ENCODE assay signal across 8 mouse cellular contexts in genomic region chr6:113442087-113442441, GRCm38 (mm10). TPM values are rescaled to one million over a fixed set of nuclear protein-coding genes. Genes with fewer than 3 reads are reported as not detected.
DNase-seq lines count a peak whose midpoint lies in the region; ATAC-seq and TF ChIP-seq lines count a peak whose summit lies in the region.

No protein-coding gene starts in this region.

- intact Hi-C loops in left cerebral cortex, adult 2 months (cut with DNase I), result loop anchor here (10.0 kb wide), 2 partner anchors 253 to 397 kb away; partner anchors contain the start of genes Tatdn2 and Thumpd3
- intact Hi-C loops in left cerebral cortex, postnatal 14 days (cut with DNase I), result no loop called here

- no peak for DNase-seq in left cerebral cortex, adult 2 months (ENCODE audit: extremely low spot score in 1 of 2, low spot score in 2 of 2)
- DNase-seq in left cerebral cortex, postnatal 14 days (ENCODE audit: low spot score in 2 of 2), result no peak
- no peak for DNase-seq in embryonic facial prominence, embryonic 11.5 days (ENCODE audit: low spot score)
- no peak for DNase-seq in hindbrain, postnatal 0 days (ENCODE audit: low spot score)
- no peak for DNase-seq in layer of hippocampus, adult 8-10 months (ENCODE audit: low spot score in 2 of 2)
- no peak for DNase-seq in left cerebral cortex, adult 9 months (ENCODE audit: low spot score in 2 of 2)
- DNase-seq in right cerebral cortex, postnatal 14 days, result no peak

- TF ChIP-seq CTCF in left cerebral cortex, adult 2 months (IDR thresholded peaks at IDR 0.05), result no peak
- TF ChIP-seq CTCF in hindbrain, postnatal 0 days (IDR thresholded peaks at IDR 0.05; ENCODE audit: low read depth), result no peak

- peaks cover 2% of the 10 kb centered on the region for H3K36me3 ChIP-seq in embryonic facial prominence, embryonic 11.5 days (replicated peaks; ENCODE audit: control insufficient read depth, insufficient read depth, low read depth, low read length)
- H3K36me3 ChIP-seq in hindbrain, postnatal 0 days (ENCODE audit: insufficient read depth, low read length), result peaks cover 3% of the 10 kb centered on the region; the same call in 1 of the 2 replicates
- peaks cover 9% of the 10 kb centered on the region for H3K36me3 ChIP-seq in neural tube, embryonic 12.5 days

- ATAC-seq in embryonic facial prominence, embryonic 11.5 days (replicated peaks; ENCODE audit: insufficient number of reproducible peaks, low FRiP score, low TSS enrichment, low read depth), result peak; percentile 10; the same call in 1 of the 2 replicates
- ATAC-seq in hindbrain, postnatal 0 days, result peak; percentile 28; the same call in 1 of the 2 replicates
- ATAC-seq in neural tube, embryonic 12.5 days (ENCODE audit: low FRiP score, low read depth), result peak; percentile 55

- 41% methylated on average over 9 of the region's 9 CpGs for WGBS in embryonic facial prominence, embryonic 11.5 days
- 38% methylated on average over 9 of the region's 9 CpGs for WGBS in hindbrain, postnatal 0 days
- WGBS in neural tube, embryonic 12.5 days, result 43% methylated on average over 9 of the region's 9 CpGs

- peak overlapping the region; percentile 91 for H3K27ac ChIP-seq in left cerebral cortex, adult 2 months
- no peak overlapping the region for H3K27ac ChIP-seq in embryonic facial prominence, embryonic 11.5 days (replicated peaks; ENCODE audit: low read depth, low read length)
- peak overlapping the region; percentile 80 for H3K27ac ChIP-seq in hindbrain, postnatal 0 days
- no peak overlapping the region for H3K27ac ChIP-seq in neural tube, embryonic 12.5 days

- peak overlapping the region; percentile 58 for H3K4me2 ChIP-seq in embryonic facial prominence, embryonic 11.5 days (ENCODE audit: low read depth, low read length)
- peak overlapping the region; percentile 95 for H3K4me2 ChIP-seq in hindbrain, postnatal 0 days (ENCODE audit: low read depth, low read length)
- H3K4me2 ChIP-seq in neural tube, embryonic 12.5 days (replicated peaks), result peak overlapping the region; percentile 89

- no peaks in the 10 kb centered on the region for H3K27me3 ChIP-seq in embryonic facial prominence, embryonic 11.5 days (ENCODE audit: control insufficient read depth, insufficient read depth, low read length)
- H3K27me3 ChIP-seq in hindbrain, postnatal 0 days (ENCODE audit: insufficient read depth, low read length), result no peaks in the 10 kb centered on the region
- no peaks in the 10 kb centered on the region for H3K27me3 ChIP-seq in neural tube, embryonic 12.5 days (replicated peaks)

- H3K9ac ChIP-seq in embryonic facial prominence, embryonic 11.5 days (replicated peaks; ENCODE audit: low read length), result peak overlapping the region; percentile 96
- H3K9ac ChIP-seq in hindbrain, postnatal 0 days (replicated peaks; ENCODE audit: low read length), result peak overlapping the region; percentile 90
- H3K9ac ChIP-seq in neural tube, embryonic 12.5 days, result peak overlapping the region; percentile 86

- H3K4me1 ChIP-seq in embryonic facial prominence, embryonic 11.5 days (ENCODE audit: control insufficient read depth, insufficient read depth, low read length), result no peaks in the 10 kb centered on the region
- H3K4me1 ChIP-seq in hindbrain, postnatal 0 days (ENCODE audit: insufficient read depth, low read length), result 0 out of 2 replicates have a peak, but pooled peaks cover 3% of the 10 kb centered on the region
- H3K4me1 ChIP-seq in neural tube, embryonic 12.5 days, result peaks cover 6% of the 10 kb centered on the region

- H3K9me3 ChIP-seq in embryonic facial prominence, embryonic 11.5 days (replicated peaks; ENCODE audit: control insufficient read depth, low read length), result no peaks in the 10 kb centered on the region
- no peaks in the 10 kb centered on the region for H3K9me3 ChIP-seq in hindbrain, postnatal 0 days (ENCODE audit: low read length)
- H3K9me3 ChIP-seq in neural tube, embryonic 12.5 days, result no peaks in the 10 kb centered on the region

- peak overlapping the region; percentile 93 for H3K4me3 ChIP-seq in left cerebral cortex, adult 2 months
- peak overlapping the region; percentile 98 for H3K4me3 ChIP-seq in embryonic facial prominence, embryonic 11.5 days (ENCODE audit: low read depth, low read length)
- peak overlapping the region; percentile 71 for H3K4me3 ChIP-seq in hindbrain, postnatal 0 days (ENCODE audit: low read length)
- H3K4me3 ChIP-seq in neural tube, embryonic 12.5 days, result peak overlapping the region; percentile 85

RNA-seq across cellular contexts. Expression of gene Jagn1, which starts 0.3 kb away (rescaled TPM):
- total RNA-seq in left cerebral cortex, adult 2 months (2021), result 10 to 100 TPM; 35.7 to 36.8 TPM
- total RNA-seq in left cerebral cortex, postnatal 14 days (2021), result 10 to 100 TPM; 47.9 to 48.3 TPM
- 72.6 and 77.6 TPM in 2 replicates for polyA plus RNA-seq in embryonic facial prominence, embryonic 11.5 days (2014; fragmentation: Nextera tagmentation; extraction: Ambion mirVana)
- total RNA-seq in hindbrain, postnatal 0 days (2014; rRNA removed), result 48.6 and 57.9 TPM in 2 replicates
- polyA plus RNA-seq in hindbrain, postnatal 0 days (2015; fragmentation: Nextera tagmentation; extraction: Ambion mirVana), result 80.2 and 82.3 TPM in 2 replicates
- polyA plus RNA-seq in neural tube, embryonic 12.5 days (2016; fragmentation: Nextera tagmentation; extraction: Ambion mirVana), result 78.0 and 81.3 TPM in 2 replicates
- total RNA-seq in layer of hippocampus, adult 8-10 months (2022), result 10 to 100 TPM; 38.5 to 47.0 (median 39.7) TPM

RNA-seq across cellular contexts. Expression of gene Cidec, which starts 6.5 kb away (rescaled TPM):
- total RNA-seq in left cerebral cortex, adult 2 months (2021), result not detected
- total RNA-seq in left cerebral cortex, postnatal 14 days (2021), result not detected
- not detected in 2 replicates for polyA plus RNA-seq in embryonic facial prominence, embryonic 11.5 days (2014; fragmentation: Nextera tagmentation; extraction: Ambion mirVana)
- not detected in 2 replicates for total RNA-seq in hindbrain, postnatal 0 days (2014; rRNA removed)
- not detected in 2 replicates for polyA plus RNA-seq in hindbrain, postnatal 0 days (2015; fragmentation: Nextera tagmentation; extraction: Ambion mirVana)
- not detected in 2 replicates for polyA plus RNA-seq in neural tube, embryonic 12.5 days (2016; fragmentation: Nextera tagmentation; extraction: Ambion mirVana)
- not detected for total RNA-seq in layer of hippocampus, adult 8-10 months (2022)

RNA-seq across cellular contexts. Expression of gene Il17re, which starts 16.2 kb away (rescaled TPM):
- total RNA-seq in left cerebral cortex, adult 2 months (2021), result under 1 TPM; 0.49 to 0.50 TPM
- under 1 TPM; 0.53 to 0.55 TPM for total RNA-seq in left cerebral cortex, postnatal 14 days (2021)
- polyA plus RNA-seq in embryonic facial prominence, embryonic 11.5 days (2014; fragmentation: Nextera tagmentation; extraction: Ambion mirVana), result 1.2 and 2.3 TPM in 2 replicates
- total RNA-seq in hindbrain, postnatal 0 days (2014; rRNA removed), result 0.10 TPM in 1 of 2 replicates, not detected in the other
- 0.48 and 0.75 TPM in 2 replicates for polyA plus RNA-seq in hindbrain, postnatal 0 days (2015; fragmentation: Nextera tagmentation; extraction: Ambion mirVana)
- polyA plus RNA-seq in neural tube, embryonic 12.5 days (2016; fragmentation: Nextera tagmentation; extraction: Ambion mirVana), result 0.73 and 1.6 TPM in 2 replicates
- under 1 TPM; 0.22 to 0.45 (median 0.41) TPM for total RNA-seq in layer of hippocampus, adult 8-10 months (2022)

RNA-seq across cellular contexts. Expression of gene Rpusd3, which starts 22.9 kb away (rescaled TPM):
- total RNA-seq in left cerebral cortex, adult 2 months (2021), result 10 to 100 TPM; 18.1 to 18.6 TPM
- 10 to 100 TPM; 13.4 to 16.5 TPM for total RNA-seq in left cerebral cortex, postnatal 14 days (2021)
- polyA plus RNA-seq in embryonic facial prominence, embryonic 11.5 days (2014; fragmentation: Nextera tagmentation; extraction: Ambion mirVana), result 25.7 and 27.2 TPM in 2 replicates
- 20.8 and 23.6 TPM in 2 replicates for total RNA-seq in hindbrain, postnatal 0 days (2014; rRNA removed)
- 24.2 and 27.3 TPM in 2 replicates for polyA plus RNA-seq in hindbrain, postnatal 0 days (2015; fragmentation: Nextera tagmentation; extraction: Ambion mirVana)
- polyA plus RNA-seq in neural tube, embryonic 12.5 days (2016; fragmentation: Nextera tagmentation; extraction: Ambion mirVana), result 18.7 and 29.3 TPM in 2 replicates
- total RNA-seq in layer of hippocampus, adult 8-10 months (2022), result 10 to 100 TPM; 27.4 to 39.1 (median 35.2) TPM

RNA-seq across cellular contexts. Expression of gene Il17rc, which starts 29.2 kb away (rescaled TPM):
- 1 to 10 TPM; 4.4 to 5.1 TPM for total RNA-seq in left cerebral cortex, adult 2 months (2021)
- total RNA-seq in left cerebral cortex, postnatal 14 days (2021), result 1 to 10 TPM; 3.9 to 5.4 TPM
- polyA plus RNA-seq in embryonic facial prominence, embryonic 11.5 days (2014; fragmentation: Nextera tagmentation; extraction: Ambion mirVana), result 1.3 and 3.5 TPM in 2 replicates
- 7.3 and 9.0 TPM in 2 replicates for total RNA-seq in hindbrain, postnatal 0 days (2014; rRNA removed)
- polyA plus RNA-seq in hindbrain, postnatal 0 days (2015; fragmentation: Nextera tagmentation; extraction: Ambion mirVana), result 5.2 and 7.0 TPM in 2 replicates
- 2.4 and 3.0 TPM in 2 replicates for polyA plus RNA-seq in neural tube, embryonic 12.5 days (2016; fragmentation: Nextera tagmentation; extraction: Ambion mirVana)
- 1 to 10 TPM; 3.8 to 6.1 (median 4.8) TPM for total RNA-seq in layer of hippocampus, adult 8-10 months (2022)

Comparison
In these comparisons a context has a peak if more than half of its experiments do, and no peak if none do; other contexts are left out.
1. H3K27ac ChIP-seq: peak in left cerebral cortex, adult 2 months (single experiment) and hindbrain, postnatal 0 days (single experiment); none in embryonic facial prominence, embryonic 11.5 days (single experiment) and neural tube, embryonic 12.5 days (single experiment).
2. Peak in every context shown above with its lines, with median percentiles within 50 percentile points of each other: H3K4me3 ChIP-seq, ATAC-seq, H3K4me2 ChIP-seq and H3K9ac ChIP-seq.